Mouse (Mus musculus): Measurements from ENCODE around the gene Slc16a12. TPM values are rescaled to one million over a fixed set of nuclear protein-coding genes. Genes with fewer than 3 reads are reported as not detected.

Gene Slc16a12
- total RNA-seq, 2 experiments from 2014 or later = 2.1 to 5.4 TPM

DNA sequence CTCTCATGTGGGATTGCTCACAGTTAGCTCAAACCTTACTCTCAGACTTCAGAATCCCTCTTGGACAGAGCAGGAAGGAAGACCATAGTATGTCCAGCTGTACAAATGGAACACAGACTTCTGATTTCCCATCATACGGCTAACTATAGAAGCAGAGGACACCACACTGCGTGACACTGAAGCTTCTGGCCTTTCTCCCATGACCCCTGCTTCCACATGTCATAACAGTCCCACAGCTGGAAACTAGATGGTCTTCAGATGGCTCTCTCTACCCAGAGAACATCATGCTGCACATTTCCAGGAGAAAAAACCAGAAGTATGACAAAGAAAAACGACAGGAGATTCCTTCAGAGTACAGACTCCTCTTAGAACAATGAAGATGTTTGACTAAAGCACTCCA, 14.1 kb downstream of the Slc16a12 start:
- DNase-seq (ENCODE audit: low spot score in 2 of 2) = no peak
- intact Hi-C loops (cut with DNase I) = no loop called here

DNA sequence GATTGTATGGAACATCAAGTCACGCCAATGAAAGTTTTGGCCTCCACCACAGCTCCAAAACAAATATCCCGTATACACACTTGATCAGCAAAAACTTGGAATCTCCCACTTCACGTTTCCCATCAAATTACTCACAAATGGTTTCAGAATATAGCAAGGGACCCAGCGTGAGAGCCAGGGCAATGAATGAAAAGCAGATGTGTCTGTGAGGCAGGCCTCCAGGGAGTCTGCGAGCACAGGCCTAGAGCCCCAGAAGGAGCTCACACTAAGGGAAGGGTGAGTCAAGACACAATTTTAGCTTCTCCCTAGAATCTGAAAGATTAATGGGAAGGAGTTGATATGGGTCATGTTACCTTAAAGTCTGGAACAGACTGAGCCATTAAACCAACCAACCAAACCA, 15.7 kb downstream of the Slc16a12 start:
- no peak for DNase-seq (ENCODE audit: low spot score in 2 of 2)
- intact Hi-C loops (cut with DNase I) = no loop called here

GRCm38 (mm10) chr19:34730584-34730983, 16.5 kb downstream of the Slc16a12 start:
- intact Hi-C loops (cut with DNase I) = no loop called here
- no peak for DNase-seq (ENCODE audit: low spot score in 2 of 2)

GRCm38 (mm10) chr19:34729505-34729904, 17.6 kb downstream of the Slc16a12 start:
- intact Hi-C loops (cut with DNase I) = no loop called here
- DNase-seq (ENCODE audit: low spot score in 2 of 2) = no peak

- intact Hi-C loops (cut with DNase I) = no loop called here
- DNase-seq (ENCODE audit: low spot score in 2 of 2) = no peak
These were observed 20.7 kb downstream of the Slc16a12 start for GRCm38 (mm10) chr19:34726254-34726962.

DNA sequence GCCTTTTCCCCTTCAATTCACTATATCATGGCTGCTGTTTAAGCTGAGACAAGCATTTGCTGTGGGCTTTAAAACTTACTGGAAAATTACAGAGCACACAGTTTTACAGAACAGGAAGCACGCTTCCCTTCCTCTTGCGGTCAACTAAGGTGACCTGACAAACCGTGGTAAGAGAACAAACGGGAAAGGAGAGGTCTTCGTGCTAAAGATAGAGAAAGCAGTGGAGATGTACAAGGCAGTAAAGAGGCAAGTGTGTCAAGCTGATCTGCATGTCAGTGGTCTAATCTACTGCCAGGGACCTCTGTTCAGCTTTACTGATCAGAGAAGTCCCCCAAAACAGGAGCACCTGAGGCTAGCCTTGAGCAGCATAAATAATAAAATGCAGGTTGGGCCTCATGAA, 21.7 kb downstream of the Slc16a12 start:
- no peak for DNase-seq (ENCODE audit: low spot score in 2 of 2)
- intact Hi-C loops (cut with DNase I) = no loop called here

- intact Hi-C loops (cut with DNase I) = no loop called here
- DNase-seq (ENCODE audit: low spot score in 2 of 2) = no peak
These were observed 22.5 kb downstream of the Slc16a12 start for GRCm38 (mm10) chr19:34724598-34724997.

- DNase-seq (ENCODE audit: low spot score in 2 of 2) = no peak
- intact Hi-C loops (cut with DNase I) = no loop called here
These were observed 24.5 kb downstream of the Slc16a12 start for GRCm38 (mm10) chr19:34722541-34722940.

DNA sequence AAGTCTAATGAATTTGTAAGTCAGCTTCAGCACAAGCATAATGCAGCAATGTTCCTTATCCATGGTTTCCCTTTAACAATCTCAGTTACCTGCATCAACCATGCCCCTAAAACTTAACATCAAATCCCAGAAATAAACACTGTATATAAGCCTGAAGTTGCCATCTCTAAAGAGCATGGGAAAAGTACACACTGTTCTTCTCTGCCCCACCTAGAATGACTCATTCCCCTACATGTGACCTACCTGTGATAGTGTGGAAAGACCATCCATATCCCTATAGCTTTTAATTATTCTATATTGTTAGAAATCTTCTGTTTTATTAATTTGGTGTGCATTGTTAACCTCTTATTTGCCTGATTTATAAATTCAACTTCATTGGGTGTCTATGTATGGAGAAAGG, 27.0 kb downstream of the Slc16a12 start:
- no peak for DNase-seq (ENCODE audit: low spot score in 2 of 2)
- intact Hi-C loops (cut with DNase I) = no loop called here

GRCm38 (mm10) chr19:34718963-34719362, 28.1 kb downstream of the Slc16a12 start:
- intact Hi-C loops (cut with DNase I) = no loop called here
- DNase-seq (ENCODE audit: low spot score in 2 of 2) = no peak

GRCm38 (mm10) chr19:34718478-34718877, 28.6 kb downstream of the Slc16a12 start:
- intact Hi-C loops (cut with DNase I) = no loop called here
- DNase-seq (ENCODE audit: low spot score in 2 of 2) = no peak

DNA sequence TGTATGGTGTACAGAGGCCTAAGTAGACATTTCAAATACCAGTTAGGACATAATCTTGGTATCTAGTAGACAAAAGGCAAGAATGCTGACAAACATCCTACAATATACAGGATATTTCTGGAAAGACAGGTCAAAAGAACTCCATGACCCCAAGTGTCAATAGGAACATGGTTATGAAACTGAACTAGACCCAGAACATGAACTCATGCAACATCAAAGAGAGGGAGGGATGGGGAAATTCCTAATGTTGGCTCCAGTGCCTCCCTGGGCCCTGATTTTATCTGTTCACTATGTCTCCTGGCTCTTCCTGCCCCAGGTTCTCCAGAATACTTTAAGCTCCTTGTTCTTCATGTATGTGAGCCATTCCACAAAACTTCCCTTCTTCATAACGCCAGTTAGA, 31.2 kb downstream of the Slc16a12 start:
- DNase-seq (ENCODE audit: low spot score in 2 of 2) = no peak
- intact Hi-C loops (cut with DNase I) = no loop called here

- no peak for DNase-seq (ENCODE audit: low spot score in 2 of 2)
- intact Hi-C loops (cut with DNase I) = no loop called here
These were observed 32.8 kb downstream of the Slc16a12 start for GRCm38 (mm10) chr19:34714250-34714666.

DNA sequence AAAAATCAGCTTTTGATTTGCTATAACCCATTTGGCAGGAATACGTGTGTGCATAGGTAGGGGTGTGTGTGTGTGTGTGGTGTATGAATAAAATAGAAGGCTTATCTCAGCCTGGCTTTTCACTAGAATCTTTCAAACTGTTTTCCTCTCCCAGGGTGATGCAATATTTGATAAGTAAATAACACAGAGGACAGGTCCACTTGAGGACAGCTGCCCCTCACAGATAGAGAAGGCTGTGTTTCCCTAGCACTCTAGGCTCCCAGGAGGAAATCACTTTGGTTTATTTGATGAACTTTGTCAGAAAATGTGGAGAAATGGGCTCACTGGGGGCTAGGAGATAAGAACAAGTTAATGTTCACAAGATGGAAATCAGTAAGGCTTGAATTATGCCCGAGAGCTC, 35.0 kb downstream of the Slc16a12 start:
- intact Hi-C loops (cut with DNase I) = no loop called here
- no peak for DNase-seq (ENCODE audit: low spot score in 2 of 2)

DNA sequence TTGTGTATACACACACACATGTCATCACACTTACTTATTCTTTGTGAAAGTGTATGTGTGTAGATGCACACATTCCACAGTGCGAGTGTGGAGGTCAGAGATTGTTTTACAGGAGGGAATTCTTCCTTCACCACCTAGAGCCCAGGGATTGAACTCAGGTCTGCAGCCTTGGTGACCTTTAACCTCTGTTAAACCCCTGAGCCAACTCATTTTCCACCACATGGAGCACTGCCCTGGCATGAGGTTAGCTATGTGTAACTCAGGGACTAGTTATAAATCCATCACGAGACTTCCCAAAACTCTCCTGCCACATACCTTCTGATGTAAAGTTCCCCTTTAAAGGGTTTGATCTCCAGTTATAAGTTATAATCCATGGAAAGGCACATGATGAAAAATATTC, 38.9 kb downstream of the Slc16a12 start:
- intact Hi-C loops (cut with DNase I) = no loop called here

GRCm38 (mm10) chr19:34707571-34707970, 39.5 kb downstream of the Slc16a12 start:
- DNase-seq (ENCODE audit: low spot score in 2 of 2) = no peak
- intact Hi-C loops (cut with DNase I) = no loop called here

More for the DNA sequence above, 38.9 kb downstream of the Slc16a12 start:
- no peak for DNase-seq (ENCODE audit: low spot score in 2 of 2)

DNA sequence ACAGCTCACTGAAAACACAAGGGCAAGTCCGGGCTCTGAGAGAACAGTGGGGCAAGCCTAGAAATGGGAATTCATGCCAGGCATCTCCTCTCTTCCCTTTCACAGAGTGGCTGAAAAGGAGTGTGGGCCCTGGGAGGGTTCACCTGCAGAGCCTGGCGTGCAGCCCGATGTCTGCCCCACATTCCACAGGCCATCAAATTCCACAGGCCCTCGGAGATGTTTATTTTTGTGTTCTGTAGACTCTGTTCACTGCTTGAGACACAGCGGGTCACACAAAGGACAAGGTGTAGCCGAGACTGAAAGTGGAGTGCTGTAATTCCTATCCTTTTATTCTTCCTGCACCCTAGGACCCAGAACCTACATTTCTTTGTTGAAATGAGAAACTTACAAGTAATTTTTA, 40.8 kb downstream of the Slc16a12 start:
- intact Hi-C loops (cut with DNase I) = no loop called here
- DNase-seq (ENCODE audit: low spot score in 2 of 2) = peak in 1 of 2 experiments; percentile 11

- intact Hi-C loops (cut with DNase I) = no loop called here
- DNase-seq (ENCODE audit: low spot score in 2 of 2) = no peak
These were observed 41.9 kb downstream of the Slc16a12 start for GRCm38 (mm10) chr19:34705141-34705540.

GRCm38 (mm10) chr19:34699300-34699699, 47.8 kb downstream of the Slc16a12 start:
- no peak for DNase-seq (ENCODE audit: low spot score in 2 of 2)
- intact Hi-C loops (cut with DNase I) = no loop called here

- DNase-seq (ENCODE audit: low spot score in 2 of 2) = no peak
- intact Hi-C loops (cut with DNase I) = no loop called here
These were observed 48.2 kb downstream of the Slc16a12 start for GRCm38 (mm10) chr19:34698852-34699251.

DNA sequence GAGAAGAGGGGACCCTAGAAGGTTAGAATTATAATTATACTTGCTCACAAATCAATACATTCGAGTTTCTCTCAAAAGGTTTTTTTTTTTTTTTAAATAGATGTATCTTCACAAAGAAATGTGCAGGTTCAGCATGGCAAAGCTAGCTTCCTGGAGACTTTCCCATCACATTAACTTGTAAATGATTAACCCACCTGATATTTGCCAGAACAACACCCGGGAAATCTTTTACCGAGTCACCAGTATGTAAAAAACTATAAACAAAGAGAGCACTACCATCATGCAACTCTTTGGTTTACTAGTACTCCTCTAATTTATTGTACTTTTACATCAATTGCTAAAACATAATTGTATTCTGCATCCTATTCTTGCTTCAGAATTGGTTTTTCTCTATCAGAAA, 48.7 kb downstream of the Slc16a12 start:
- intact Hi-C loops (cut with DNase I) = no loop called here

DNA sequence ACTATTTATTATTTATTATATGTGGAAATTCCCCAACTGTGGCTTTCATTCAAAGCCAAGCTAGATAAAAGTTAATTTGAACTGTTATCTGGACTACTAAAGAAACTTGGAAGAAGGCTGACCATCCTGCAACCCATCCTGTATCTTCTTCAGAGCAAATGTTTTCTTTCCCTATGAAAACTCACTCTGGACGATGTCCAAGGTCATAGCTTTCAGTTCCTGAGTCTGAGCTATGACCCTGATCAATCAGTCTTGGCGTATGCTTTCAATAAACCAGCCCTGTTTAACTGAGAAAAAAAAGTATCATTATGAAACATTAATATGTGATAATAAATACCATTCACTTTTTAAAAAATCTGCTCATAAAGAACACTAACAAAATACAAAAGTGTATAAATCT, 49.6 kb downstream of the Slc16a12 start:
- intact Hi-C loops (cut with DNase I) = no loop called here
- DNase-seq (ENCODE audit: low spot score in 2 of 2) = no peak

More for the DNA sequence above, 48.7 kb downstream of the Slc16a12 start:
- no peak for DNase-seq (ENCODE audit: low spot score in 2 of 2)

All from left cerebral cortex, postnatal 14 days (tissue).